7 mouse cellular contexts compared by ENCODE assay signal in genomic region chr1:42851810-42852209, GRCm38 (mm10). TPM values are rescaled to one million over a fixed set of nuclear protein-coding genes. Genes with fewer than 3 reads are reported as not detected.
DNase-seq lines count a peak whose midpoint lies in the region; ATAC-seq and TF ChIP-seq lines count a peak whose summit lies in the region.

No protein-coding gene starts in this region.

- TF ChIP-seq CTCF in heart, postnatal 0 days (IDR thresholded peaks at IDR 0.05; ENCODE audit: low read depth) = no peak

- H3K4me3 ChIP-seq in lung, embryonic 15.5 days = peak overlapping the region; percentile 91
- peak overlapping the region; percentile 100 for H3K4me3 ChIP-seq in heart, postnatal 0 days (ENCODE audit: low read depth, low read length)
- peak overlapping the region; percentile 85 for H3K4me3 ChIP-seq in midbrain, embryonic 12.5 days

- H3K27ac ChIP-seq in lung, embryonic 15.5 days = no peak overlapping the region
- H3K27ac ChIP-seq in heart, postnatal 0 days (ENCODE audit: low read depth) = 0 out of 2 replicates have a peak overlapping the region, but pooled peaks have one; percentile 85
- H3K27ac ChIP-seq in midbrain, embryonic 12.5 days (replicated peaks) = no peak overlapping the region

- peaks cover 8% of the 10 kb centered on the region; the same call in 1 of the 2 replicates for H3K4me1 ChIP-seq in lung, embryonic 15.5 days
- H3K4me1 ChIP-seq in heart, postnatal 0 days (ENCODE audit: control insufficient read depth, insufficient read depth) = peaks cover 9% of the 10 kb centered on the region
- peaks cover 10% of the 10 kb centered on the region for H3K4me1 ChIP-seq in midbrain, embryonic 12.5 days

- H3K36me3 ChIP-seq in lung, embryonic 15.5 days = no peaks in the 10 kb centered on the region
- H3K36me3 ChIP-seq in heart, postnatal 0 days (replicated peaks; ENCODE audit: control insufficient read depth, insufficient read depth, low read length) = no peaks in the 10 kb centered on the region
- no peaks in the 10 kb centered on the region; the same call in 1 of the 2 replicates for H3K36me3 ChIP-seq in midbrain, embryonic 12.5 days

- no peaks in the 10 kb centered on the region; the same call in 1 of the 2 replicates for H3K27me3 ChIP-seq in lung, embryonic 15.5 days
- no peaks in the 10 kb centered on the region for H3K27me3 ChIP-seq in heart, postnatal 0 days (ENCODE audit: control insufficient read depth, insufficient read depth, low read length)
- no peaks in the 10 kb centered on the region for H3K27me3 ChIP-seq in midbrain, embryonic 12.5 days

- H3K4me2 ChIP-seq in lung, embryonic 15.5 days = peak overlapping the region; percentile 68
- H3K4me2 ChIP-seq in heart, postnatal 0 days (ENCODE audit: low read depth, low read length) = peak overlapping the region; percentile 76
- H3K4me2 ChIP-seq in midbrain, embryonic 12.5 days (replicated peaks) = peak overlapping the region; percentile 77

- no peak for DNase-seq in lung, postnatal 10 days
- peak; percentile 8 for DNase-seq in c-Kit-positive CD71-positive TER-119-positive erythroid progenitor cells, embryonic 14.5 days (ENCODE audit: low spot score)
- DNase-seq in heart, postnatal 0 days (ENCODE audit: low spot score) = no peak
- DNase-seq in spleen, postnatal 36 days (ENCODE audit: low spot score in 2 of 2) = no peak
- DNase-seq in retina, embryonic 14.5 days (ENCODE audit: low spot score) = no peak

- 2% methylated on average over 16 of the region's 16 CpGs for WGBS in lung, embryonic 15.5 days
- 1% methylated on average over 16 of the region's 16 CpGs for WGBS in heart, postnatal 0 days
- WGBS in midbrain, embryonic 12.5 days = 4% methylated on average over 16 of the region's 16 CpGs

- no peak for TF ChIP-seq EP300 in heart, postnatal 0 days (IDR thresholded peaks at IDR 0.05; ENCODE audit: low read depth)

- H3K9me3 ChIP-seq in lung, embryonic 15.5 days = no peaks in the 10 kb centered on the region
- H3K9me3 ChIP-seq in heart, postnatal 0 days (replicated peaks; ENCODE audit: control insufficient read depth, low read length) = no peaks in the 10 kb centered on the region
- no peaks in the 10 kb centered on the region for H3K9me3 ChIP-seq in midbrain, embryonic 12.5 days

- peak overlapping the region; percentile 76 for H3K9ac ChIP-seq in lung, embryonic 15.5 days
- H3K9ac ChIP-seq in heart, postnatal 0 days (replicated peaks; ENCODE audit: low read depth, low read length) = peak overlapping the region; percentile 96
- peak overlapping the region; percentile 87 for H3K9ac ChIP-seq in midbrain, embryonic 12.5 days (replicated peaks)

- no peak for ATAC-seq in lung, embryonic 15.5 days (ENCODE audit: borderline replicate concordance, extremely low read depth, low FRiP score, low TSS enrichment)
- no peak for ATAC-seq in heart, postnatal 0 days (ENCODE audit: insufficient read depth, low read depth)
- ATAC-seq in midbrain, embryonic 12.5 days (ENCODE audit: low FRiP score, low read depth) = no peak

RNA-seq across cellular contexts. Expression of gene Mrps9, which starts 0.8 kb away (rescaled TPM):
- polyA plus RNA-seq in lung, embryonic 15.5 days (2015; fragmentation: Nextera tagmentation; extraction: Ambion mirVana) = 46.6 and 47.2 TPM in 2 replicates
- 41.5 and 64.3 TPM in 2 replicates for total RNA-seq in heart, postnatal 0 days (2014; rRNA removed; ENCODE audit: low replicate concordance)
- 85.0 and 85.6 TPM in 2 replicates for polyA plus RNA-seq in heart, postnatal 0 days (2015; fragmentation: Nextera tagmentation; extraction: Ambion mirVana)
- 50.3 TPM in 2 replicates for polyA plus RNA-seq in midbrain, embryonic 12.5 days (2016; fragmentation: Nextera tagmentation; extraction: Ambion mirVana)
